Mouse (Mus musculus) WW6 (cell line): ENCODE measurements around the gene Nptn.

Source experiments
- DNase-seq: peaks from one replicate; pipeline ENCODE4 v3.0.0-alpha.2; 2013; ENCODE audit warnings: low read depth, low spot score

Gene Nptn

GRCm38 (mm10) chr9:58581958-58582540 lies at the start of gene Nptn:
Nptn (plus strand) TSS chr9:58582240.
- peak; percentile 91 for DNase-seq

GRCm38 (mm10) chr9:58533322-58533721 lies 48.7 kb upstream of the Nptn start:
- no peak for DNase-seq

GRCm38 (mm10) chr9:58534766-58535165 lies 47.3 kb upstream of the Nptn start:
- DNase-seq: no peak

- no peak for DNase-seq
Observed at GRCm38 (mm10) chr9:58535447-58536134, 46.4 kb upstream of the Nptn start.

- DNase-seq: no peak
Observed at GRCm38 (mm10) chr9:58537774-58538173, 44.3 kb upstream of the Nptn start.

- no peak for DNase-seq
Observed at GRCm38 (mm10) chr9:58539886-58540285, 42.2 kb upstream of the Nptn start.

GRCm38 (mm10) chr9:58541895-58542338 lies 40.1 kb upstream of the Nptn start:
- DNase-seq: no peak

- no peak for DNase-seq
Observed at GRCm38 (mm10) chr9:58544879-58545324, 37.1 kb upstream of the Nptn start.

GRCm38 (mm10) chr9:58545428-58545827 lies 36.6 kb upstream of the Nptn start:
- DNase-seq: no peak

- no peak for DNase-seq
Observed at GRCm38 (mm10) chr9:58546630-58547360, 35.2 kb upstream of the Nptn start.

GRCm38 (mm10) chr9:58548897-58549296 lies 33.1 kb upstream of the Nptn start:
- DNase-seq: no peak

GRCm38 (mm10) chr9:58549694-58550093 lies 32.3 kb upstream of the Nptn start:
- no peak for DNase-seq

GRCm38 (mm10) chr9:58550928-58551327 lies 31.1 kb upstream of the Nptn start:
- no peak for DNase-seq

GRCm38 (mm10) chr9:58552083-58552482 lies 30.0 kb upstream of the Nptn start:
- DNase-seq: no peak

- DNase-seq: no peak
Observed at GRCm38 (mm10) chr9:58554056-58554907, 27.8 kb upstream of the Nptn start.

GRCm38 (mm10) chr9:58554908-58555684 lies 26.9 kb upstream of the Nptn start, which contains the start of gene Cd276:
Cd276 (minus strand) TSS chr9:58555437.
- no peak for DNase-seq

- no peak for DNase-seq
Observed at GRCm38 (mm10) chr9:58555685-58556414, 26.2 kb upstream of the Nptn start.

GRCm38 (mm10) chr9:58556627-58557026 lies 25.4 kb upstream of the Nptn start:
- DNase-seq: no peak

- DNase-seq: no peak
Observed at GRCm38 (mm10) chr9:58557457-58558455, 24.3 kb upstream of the Nptn start.
